Mouse (Mus musculus) olfactory bulb, adult 2 months (tissue): ENCODE data around the gene Rapgef6.

Experiments
- CTCF ChIP-seq: fragments of 200-500 bp; IDR thresholded peaks from 2 replicates; pipeline ENCODE4 v1.5.1; 2012; ENCODE audit warnings: low read depth, mild to moderate bottlenecking, low read length, moderate library complexity; ENCODE audit not compliant: insufficient read depth
- POLR2A ChIP-seq: fragments of 200-500 bp; IDR thresholded peaks from 2 replicates; pipeline ENCODE4 v1.6.1; 2012; ENCODE audit warnings: mild to moderate bottlenecking, low read depth, low read length, moderate library complexity; ENCODE audit not compliant: insufficient read depth

DNA sequence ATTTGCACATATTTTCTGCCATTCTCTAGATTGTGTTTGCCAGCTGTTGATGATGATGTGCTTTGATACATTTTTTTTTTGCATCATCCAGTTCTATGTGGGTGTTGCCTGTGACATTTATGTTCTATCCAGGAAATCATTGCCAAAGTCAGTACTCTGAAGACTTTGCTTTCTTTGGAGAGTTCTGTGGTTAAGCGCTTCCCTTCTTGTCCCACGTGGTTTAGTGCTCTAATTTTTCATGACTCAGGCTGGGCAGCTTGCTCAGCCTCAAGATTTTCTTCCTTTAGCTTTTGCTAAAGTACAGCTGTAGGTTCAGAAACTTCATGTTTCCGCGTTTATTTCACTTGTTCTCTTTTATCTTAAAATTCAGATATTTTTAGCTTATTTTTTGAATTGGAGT, 30.1 kb upstream of the Rapgef6 start:
- TF ChIP-seq CTCF, result no peak
- no peak for TF ChIP-seq POLR2A
